Mouse (Mus musculus) testis, adult 2 months (tissue): Measurements from ENCODE around the gene Zdhhc4.
A peak's percentile ranks its signal among the peaks of the same experiment; 100 is the strongest.

Source experiments
- CTCF ChIP-seq: fragments of 200-500 bp; IDR thresholded peaks from 2 replicates; pipeline ENCODE4 v1.5.1; 2012; ENCODE audit warnings: low read depth, mild to moderate bottlenecking, inconsistent platforms, low read length, moderate library complexity; ENCODE audit not compliant: control insufficient read depth, insufficient read depth, insufficient replicate concordance
- POLR2A ChIP-seq: fragments of 200-500 bp; IDR thresholded peaks from 2 replicates; pipeline ENCODE4 v1.6.1; 2012; ENCODE audit warnings: low read depth, mild to moderate bottlenecking, inconsistent platforms, low read length, moderate library complexity; ENCODE audit not compliant: control insufficient read depth

GRCm38 (mm10) chr5:143333872-143334271 is 4.8 kb upstream of the Zdhhc4 start:
- TF ChIP-seq CTCF (peak; percentile 48; the same call in 1 of the 2 replicates), POLR2A (no peak)
